Mouse (Mus musculus) C2C12 (cell line): ENCODE data around the gene Cpvl. TPM values are rescaled to one million over a fixed set of nuclear protein-coding genes. Genes with fewer than 3 reads are reported as not detected.

Experiments
- H3K27me3 ChIP-seq: one replicate; pipeline ENCODE4 v1.6.1; 2011; ENCODE audit not compliant: control insufficient read depth, insufficient read depth, insufficient read length
- H3K36me3 ChIP-seq: one replicate; pipeline ENCODE4 v1.6.1; 2011; ENCODE audit not compliant: control insufficient read depth, insufficient read depth
- H3K4me3 ChIP-seq: one replicate; pipeline ENCODE4 v1.5.1; 2011; ENCODE audit warnings: mild to moderate bottlenecking, control low read depth; ENCODE audit not compliant: poor library complexity, insufficient read depth, severe bottlenecking
- H3K79me2 ChIP-seq: one replicate; pipeline ENCODE4 v1.6.1; 2011; ENCODE audit not compliant: control insufficient read depth, insufficient read depth
- H3K79me3 ChIP-seq: one replicate; pipeline ENCODE4 v1.6.1; 2011; ENCODE audit warnings: low read depth, control low read depth
- H3ac ChIP-seq: one replicate; pipeline ENCODE3; 2011; ENCODE audit warnings: low read depth; ENCODE audit not compliant: control insufficient read depth, insufficient read length
- CEBPB ChIP-seq: IDR thresholded peaks from one replicate; pipeline ENCODE4 v1.6.1; 2011; ENCODE audit warnings: low read depth, mild to moderate bottlenecking, control low read depth, moderate library complexity
- CTCF ChIP-seq: IDR thresholded peaks from one replicate; pipeline ENCODE4 v1.5.1; 2011; ENCODE audit not compliant: control insufficient read depth, insufficient read depth, insufficient read length
- FOSL1 ChIP-seq: IDR thresholded peaks from one replicate; pipeline ENCODE4 v1.8.0; 2011; ENCODE audit warnings: mild to moderate bottlenecking, low read length; ENCODE audit not compliant: poor library complexity, insufficient read depth, severe bottlenecking
- MAX ChIP-seq: IDR thresholded peaks from one replicate; pipeline ENCODE4 v1.6.1; 2011; ENCODE audit warnings: mild to moderate bottlenecking, control low read depth
- MYOD1 ChIP-seq: IDR thresholded peaks from one replicate; pipeline ENCODE4 v1.6.1; 2011; ENCODE audit warnings: low read depth; ENCODE audit not compliant: control insufficient read depth, insufficient read length
- MYOG ChIP-seq: IDR thresholded peaks from one replicate; pipeline ENCODE4 v1.6.1; 2011; ENCODE audit not compliant: control insufficient read depth, insufficient read length; ENCODE audit errors: extremely low read depth
- USF1 ChIP-seq: IDR thresholded peaks from one replicate; pipeline ENCODE4 v1.6.1; 2011; ENCODE audit warnings: low read depth, mild to moderate bottlenecking, control low read depth, moderate library complexity
- polyA plus RNA-seq: library from polyadenylated mRNA; unstranded; fragments of >200 nt; fragmentation: generic; extraction: Trizol; gene quantifications from one replicate; pipeline ENCODE4 v1.2.1, GENCODE M21; 2012; ENCODE audit warnings: missing spikeins

Cpvl gene
- polyA plus RNA-seq, 1 experiment, result not detected

GRCm38 (mm10) chr6:53854226-53854625 lies 124.2 kb downstream of the Cpvl start:
- Histone ChIP-seq H3K79me2 (no peaks in the 10 kb centered on the region), H3K27me3 (no peaks in the 10 kb centered on the region), H3K4me3 (no peak overlapping the region), H3K79me3 (no peaks in the 10 kb centered on the region), H3ac (no peak overlapping the region), H3K36me3 (no peaks in the 10 kb centered on the region)
- TF ChIP-seq CEBPB (no peak), MYOG (no peak), MYOD1 (no peak), MAX (no peak), USF1 (no peak), CTCF (no peak), FOSL1 (no peak)

GRCm38 (mm10) chr6:53853546-53853945 lies 124.9 kb downstream of the Cpvl start:
- Histone ChIP-seq H3K27me3 (no peaks in the 10 kb centered on the region), H3K79me2 (no peaks in the 10 kb centered on the region), H3K4me3 (no peak overlapping the region), H3K79me3 (no peaks in the 10 kb centered on the region), H3ac (no peak overlapping the region), H3K36me3 (no peaks in the 10 kb centered on the region)
- TF ChIP-seq MYOD1 (no peak), FOSL1 (no peak), MYOG (no peak), MAX (no peak), CEBPB (no peak), USF1 (no peak), CTCF (no peak)

GRCm38 (mm10) chr6:53844626-53845025 lies 133.8 kb downstream of the Cpvl start:
- H3ac ChIP-seq, result no peak overlapping the region
- TF ChIP-seq FOSL1, result no peak
- no peak for TF ChIP-seq MYOD1
- TF ChIP-seq MAX, result no peak
- no peak for TF ChIP-seq CEBPB
- TF ChIP-seq USF1, result no peak
- no peak for TF ChIP-seq CTCF
- TF ChIP-seq MYOG, result no peak
- no peaks in the 10 kb centered on the region for H3K79me2 ChIP-seq
- H3K36me3 ChIP-seq, result no peaks in the 10 kb centered on the region
- H3K4me3 ChIP-seq, result no peak overlapping the region
- H3K79me3 ChIP-seq, result no peaks in the 10 kb centered on the region
- H3K27me3 ChIP-seq, result no peaks in the 10 kb centered on the region

GRCm38 (mm10) chr6:53825213-53825612 lies 153.3 kb downstream of the Cpvl start:
- no peaks in the 10 kb centered on the region for H3K79me2 ChIP-seq
- H3ac ChIP-seq, result no peak overlapping the region
- no peak overlapping the region for H3K4me3 ChIP-seq
- peaks cover 49% of the 10 kb centered on the region for H3K27me3 ChIP-seq
- H3K36me3 ChIP-seq, result no peaks in the 10 kb centered on the region
- TF ChIP-seq CTCF (no peak), FOSL1 (no peak)
- H3K79me3 ChIP-seq, result no peaks in the 10 kb centered on the region

Other genes with a start within 250 kb of the Cpvl start
- gene Tril, start 157.8 kb downstream of the Cpvl start, polyA plus RNA-seq, result 0.12 TPM
- 6.4 TPM for gene Chn2, start 60.9 kb upstream of the Cpvl start, polyA plus RNA-seq